Mouse (Mus musculus) bone marrow macrophage, adult 2 months (primary cell): ENCODE measurements around the gene Ncbp3.

Experiments used
- CTCF ChIP-seq: IDR thresholded peaks from 2 replicates; pipeline ENCODE4 v1.5.1; 2012; ENCODE audit warnings: low read depth, mild to moderate bottlenecking, low read length, moderate library complexity
- POLR2A ChIP-seq: IDR thresholded peaks from 2 replicates; pipeline ENCODE4 v1.6.1; 2012; ENCODE audit warnings: mild to moderate bottlenecking, low read depth, low read length, borderline replicate concordance

DNA sequence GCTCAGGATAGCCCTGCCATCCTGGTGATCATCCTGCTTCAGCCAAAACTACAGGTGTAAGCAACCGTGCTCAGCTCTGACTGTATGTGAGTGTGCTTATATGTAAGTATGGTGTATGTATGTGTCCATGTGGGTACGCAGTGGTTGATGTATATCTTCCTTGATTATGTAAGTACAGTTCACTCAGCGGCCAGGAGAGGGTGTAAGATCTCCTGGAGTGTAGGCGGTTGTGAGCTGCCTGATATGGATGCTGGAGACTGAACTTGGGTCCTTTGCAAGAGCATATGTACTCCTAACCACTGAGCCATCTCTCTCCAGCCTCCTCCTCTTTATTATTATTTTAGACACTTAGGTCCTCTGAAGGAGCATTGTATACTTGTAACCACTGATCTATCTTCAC lies 2.8 kb upstream of the Ncbp3 start:
- no peak for TF ChIP-seq POLR2A
- TF ChIP-seq CTCF: no peak
